Mouse (Mus musculus) MEL (cell line): ENCODE data around the gene Clns1a. TPM values are rescaled to one million over a fixed set of nuclear protein-coding genes. Genes with fewer than 3 reads are reported as not detected.

Source experiments
- DNase-seq: peaks from one replicate; pipeline ENCODE4 v3.0.0; 2011; ENCODE audit warnings: low read depth, low spot score
- H3K27ac ChIP-seq: 2 replicates; pipeline ENCODE4 v1.5.1; 2012; ENCODE audit warnings: low read depth, mild to moderate bottlenecking, control low read depth, low read length, moderate library complexity; ENCODE audit not compliant: control insufficient read depth
- H3K27me3 ChIP-seq, 2 experiments: fragments of 150-350 bp in 1 of 2; sonication (generic) in 1 of 2; 2 replicates each; pipeline ENCODE4 v1.6.1; 2012; ENCODE audit warnings: low read length in 2 of 2, mild to moderate bottlenecking in 2 of 2, improper control_type of control experiment in 1 of 2, moderate library complexity in 1 of 2; ENCODE audit not compliant: insufficient read depth in 2 of 2, control insufficient read depth in 1 of 2
- H3K36me3 ChIP-seq, 2 experiments: 2 replicates each; pipeline ENCODE4 v1.6.1; 2012 to 2014; ENCODE audit warnings: low read length in 2 of 2, improper control_type of control experiment in 1 of 2, inconsistent platforms in 1 of 2, mild to moderate bottlenecking in 1 of 2; ENCODE audit not compliant: insufficient read depth in 2 of 2, control insufficient read depth in 1 of 2
- H3K4me1 ChIP-seq, 2 experiments: fragments of 150-350 bp in 1 of 2; sonication (generic) in 1 of 2; 2 replicates each; pipeline ENCODE4 v1.6.1; 2012; ENCODE audit warnings: low read length in 2 of 2, improper control_type of control experiment in 1 of 2, mild to moderate bottlenecking in 1 of 2; ENCODE audit not compliant: insufficient read depth in 2 of 2, control insufficient read depth in 1 of 2
- H3K4me3 ChIP-seq, 2 experiments: fragments of 150-350 bp in 1 of 2; sonication (generic) in 1 of 2; 2 replicates each; pipeline ENCODE4 v1.5.1; 2012; ENCODE audit warnings: low read depth in 2 of 2, low read length in 2 of 2, mild to moderate bottlenecking in 2 of 2, moderate library complexity in 2 of 2, control low read depth in 1 of 2, improper control_type of control experiment in 1 of 2; ENCODE audit not compliant: control insufficient read depth in 1 of 2, insufficient read depth in 1 of 2
- H3K79me2 ChIP-seq: 2 replicates; pipeline ENCODE4 v1.6.1; 2012; ENCODE audit warnings: mild to moderate bottlenecking, low read length, moderate library complexity; ENCODE audit not compliant: control insufficient read depth, poor library complexity, insufficient read depth
- H3K9ac ChIP-seq: 2 replicates; pipeline ENCODE4 v1.6.1; 2012; ENCODE audit warnings: low read depth, mild to moderate bottlenecking, control low read depth, low read length, moderate library complexity; ENCODE audit not compliant: control insufficient read depth, poor library complexity, severe bottlenecking
- H3K9me3 ChIP-seq: fragments of 150-350 bp; sonication (generic); replicated peaks from 2 replicates; pipeline ENCODE4 v1.6.1; 2012; ENCODE audit warnings: mild to moderate bottlenecking, low read length, improper control_type of control experiment, moderate library complexity; ENCODE audit not compliant: insufficient read depth
- CHD2 ChIP-seq: IDR thresholded peaks from 2 replicates; pipeline ENCODE4 v1.6.1; 2011; ENCODE audit warnings: low read length, improper control_type of control experiment
- GABPA ChIP-seq: IDR thresholded peaks from 2 replicates; pipeline ENCODE4 v1.6.1; 2012; ENCODE audit warnings: low read depth, mild to moderate bottlenecking, inconsistent platforms, low read length, improper control_type of control experiment, moderate library complexity
- MAFK ChIP-seq: IDR thresholded peaks from 2 replicates; pipeline ENCODE4 v1.6.1; 2011; ENCODE audit warnings: low read depth, mild to moderate bottlenecking, low read length, improper control_type of control experiment, borderline replicate concordance
- MYB ChIP-seq: IDR thresholded peaks from 2 replicates; pipeline ENCODE4 v1.6.1; 2011; ENCODE audit warnings: mild to moderate bottlenecking, low read depth, low read length, improper control_type of control experiment
- NELFE ChIP-seq: IDR thresholded peaks from 2 replicates; pipeline ENCODE4 v1.6.1; 2011; ENCODE audit warnings: low read depth, low read length, improper control_type of control experiment
- RAD21 ChIP-seq: IDR thresholded peaks from 2 replicates; pipeline ENCODE4 v1.6.1; 2011; ENCODE audit warnings: mild to moderate bottlenecking, low read depth, low read length, improper control_type of control experiment
- TAL1 ChIP-seq: IDR thresholded peaks from 2 replicates; pipeline ENCODE4 v1.6.1; 2012; ENCODE audit warnings: mild to moderate bottlenecking, inconsistent platforms, low read length, moderate library complexity, mixed read lengths
- UBTF ChIP-seq: IDR thresholded peaks from 2 replicates; pipeline ENCODE4 v1.6.1; 2012; ENCODE audit warnings: low read depth, mild to moderate bottlenecking, inconsistent platforms, low read length, improper control_type of control experiment, moderate library complexity, borderline replicate concordance; ENCODE audit not compliant: insufficient read depth
- USF1 ChIP-seq: IDR thresholded peaks from 2 replicates; pipeline ENCODE4 v1.6.1; 2014; ENCODE audit warnings: low read depth, mild to moderate bottlenecking, inconsistent platforms, low read length, improper control_type of control experiment, moderate library complexity
- USF2 ChIP-seq, 2 experiments: IDR thresholded peaks; 2 replicates each; pipeline ENCODE4 v1.6.1; 2011 to 2012; ENCODE audit warnings: improper control_type of control experiment in 2 of 2, low read length in 2 of 2, borderline replicate concordance in 1 of 2, inconsistent platforms in 1 of 2, low read depth in 1 of 2, mild to moderate bottlenecking in 1 of 2; ENCODE audit not compliant: insufficient read depth in 1 of 2
- ZC3H11A ChIP-seq: IDR thresholded peaks from 2 replicates; pipeline ENCODE4 v1.6.1; 2012; ENCODE audit warnings: low read depth, mild to moderate bottlenecking, inconsistent platforms, low read length, improper control_type of control experiment
- ZKSCAN1 ChIP-seq: IDR thresholded peaks from 2 replicates; pipeline ENCODE4 v1.6.1; 2012; ENCODE audit warnings: low read depth, mild to moderate bottlenecking, inconsistent platforms, low read length, improper control_type of control experiment, moderate library complexity
- polyA plus RNA-seq, 2 experiments: library from polyadenylated mRNA; stranded (reverse) in 1 of 2; unstranded in 1 of 2; fragments of >175 nt in 1 of 2; fragments of >200 nt in 1 of 2; gene quantifications; 2 replicates each; pipeline versions ENCODE4 v1.2.1 to v1.2.4; 2012; ENCODE audit warnings: low replicate concordance in 2 of 2, low read depth in 1 of 2; ENCODE audit not compliant: insufficient read length in 2 of 2, insufficient read depth in 1 of 2, missing spikeins in 1 of 2
- total RNA-seq: library from RNA; depleted of rRNA; stranded (reverse); fragments of 300-350 nt; gene quantifications from 2 replicates; pipeline ENCODE4 v1.2.3, GENCODE M21; 2012

Gene Clns1a
- total and polyA plus RNA-seq, 3 experiments, result 119 to 140 (median 130) TPM

- Histone ChIP-seq H3K9ac (no peak overlapping the region), H3K4me3 (no peak overlapping the region)
- no peak for DNase-seq
- no peak for TF ChIP-seq NELFE
- TF ChIP-seq USF1, result no peak
- TF ChIP-seq RAD21, result no peak
- no peak for TF ChIP-seq MAFK
- no peak for TF ChIP-seq CHD2
- TF ChIP-seq UBTF, result no peak
- no peak for TF ChIP-seq ZC3H11A
- TF ChIP-seq MYB, result no peak
- no peak for TF ChIP-seq GABPA
- no peak for TF ChIP-seq TAL1
- TF ChIP-seq, all 39 proteins: peak for 0
- peaks cover 0 to 7% of the 10 kb centered on the region in 2 experiments; a peak in 3 of 4 replicates for H3K4me1 ChIP-seq
- peaks cover 0 to 10% of the 10 kb centered on the region in 2 experiments; a peak in 2 of 4 replicates for H3K36me3 ChIP-seq
- H3K27me3 ChIP-seq, result no peaks in the 10 kb centered on the region
- no peak overlapping the region for H3K27ac ChIP-seq
- H3K79me2 ChIP-seq, result no peaks in the 10 kb centered on the region; the same call in 1 of the 2 replicates
- H3K9me3 ChIP-seq, result no peaks in the 10 kb centered on the region
Measured at GRCm38 (mm10) chr7:97720109-97720508, 23.7 kb downstream of the Clns1a start.

- Histone ChIP-seq H3K27ac (no peak overlapping the region), H3K36me3 (peaks cover 0 to 2% of the 10 kb centered on the region in 2 experiments; a peak in 1 of 4 replicates), H3K4me1 (peaks cover 0 to 7% of the 10 kb centered on the region in 2 experiments; a peak in 3 of 4 replicates), H3K9ac (no peak overlapping the region), H3K9me3 (no peaks in the 10 kb centered on the region), H3K4me3 (no peak overlapping the region), H3K27me3 (no peaks in the 10 kb centered on the region), H3K79me2 (no peaks in the 10 kb centered on the region)
- TF ChIP-seq ZKSCAN1, result no peak
- no peak for TF ChIP-seq TAL1
- no peak for TF ChIP-seq USF2 (IDR thresholded peaks at IDR 0.05; ENCODE audit: borderline replicate concordance in 1 of 2, insufficient read depth in 1 of 2, low read depth in 1 of 2, low read length in 2 of 2)
- no peak for DNase-seq
Measured at GRCm38 (mm10) chr7:97722278-97722918, 26.0 kb downstream of the Clns1a start.
